Mouse (Mus musculus) testis, adult 2 months (tissue): Measurements from ENCODE around the gene Pdpk1. TPM values are rescaled to one million over a fixed set of nuclear protein-coding genes. Genes with fewer than 3 reads are reported as not detected.
"Not testable (repeated sequence)": the region's sequence is repeated elsewhere in the genome, so short reads cannot be mapped to it uniquely, and the experiment has no call there.

Experiments used
- H3K27ac ChIP-seq: fragments of 200-500 bp; 2 replicates; pipeline ENCODE4 v1.5.1; 2012; ENCODE audit warnings: low read depth, low read length; ENCODE audit not compliant: control insufficient read depth, insufficient read depth
- H3K27me3 ChIP-seq: fragments of 200-500 bp; 2 replicates; pipeline ENCODE4 v1.6.1; 2012; ENCODE audit warnings: mild to moderate bottlenecking, low read length, moderate library complexity; ENCODE audit not compliant: control insufficient read depth, insufficient read depth
- H3K36me3 ChIP-seq: fragments of 200-500 bp; 2 replicates; pipeline ENCODE4 v1.6.1; 2012; ENCODE audit warnings: mild to moderate bottlenecking, low read length; ENCODE audit not compliant: control insufficient read depth, insufficient read depth
- H3K4me1 ChIP-seq: fragments of 200-500 bp; 2 replicates; pipeline ENCODE4 v1.6.1; 2012; ENCODE audit warnings: low read length; ENCODE audit not compliant: control insufficient read depth, insufficient read depth
- H3K4me3 ChIP-seq: fragments of 200-500 bp; 2 replicates; pipeline ENCODE4 v1.5.1; 2012; ENCODE audit warnings: low read depth, mild to moderate bottlenecking, low read length, moderate library complexity, mixed read lengths; ENCODE audit not compliant: control insufficient read depth
- CTCF ChIP-seq: fragments of 200-500 bp; IDR thresholded peaks from 2 replicates; pipeline ENCODE4 v1.5.1; 2012; ENCODE audit warnings: low read depth, mild to moderate bottlenecking, inconsistent platforms, low read length, moderate library complexity; ENCODE audit not compliant: control insufficient read depth, insufficient read depth, insufficient replicate concordance
- POLR2A ChIP-seq: fragments of 200-500 bp; IDR thresholded peaks from 2 replicates; pipeline ENCODE4 v1.6.1; 2012; ENCODE audit warnings: low read depth, mild to moderate bottlenecking, inconsistent platforms, low read length, moderate library complexity; ENCODE audit not compliant: control insufficient read depth
- polyA plus RNA-seq: library from polyadenylated mRNA; depleted of rRNA; stranded (reverse); fragments of >200 nt; gene quantifications from 2 replicates; pipeline ENCODE4 v1.2.3, GENCODE M21; 2012

Pdpk1 gene
- polyA plus RNA-seq, 1 experiment, result 486 TPM

GRCm38 (mm10) chr17:24113031-24113430, 37.7 kb downstream of the Pdpk1 start:
- Histone ChIP-seq H3K27me3 (no peaks in the 10 kb centered on the region), H3K36me3 (no peaks in the 10 kb centered on the region; the same call in 1 of the 2 replicates), H3K4me3 (no peak overlapping the region), H3K27ac (no peak overlapping the region), H3K4me1 (no peaks in the 10 kb centered on the region)
- TF ChIP-seq POLR2A (no peak), CTCF (no peak)

- TF ChIP-seq POLR2A (no peak), CTCF (no peak)
- Histone ChIP-seq H3K27ac (no peak overlapping the region), H3K4me3 (no peak overlapping the region), H3K27me3 (no peaks in the 10 kb centered on the region), H3K4me1 (no peaks in the 10 kb centered on the region), H3K36me3 (no peaks in the 10 kb centered on the region; the same call in 1 of the 2 replicates)
Observed at GRCm38 (mm10) chr17:24111256-24111655, 39.5 kb downstream of the Pdpk1 start.

GRCm38 (mm10) chr17:24108896-24109295, 41.8 kb downstream of the Pdpk1 start:
- H3K27ac ChIP-seq, result no peak overlapping the region
- peaks cover 4% of the 10 kb centered on the region for H3K36me3 ChIP-seq
- H3K4me3 ChIP-seq, result no peak overlapping the region
- H3K4me1 ChIP-seq, result no peaks in the 10 kb centered on the region
- no peaks in the 10 kb centered on the region for H3K27me3 ChIP-seq
- TF ChIP-seq CTCF, result no peak
- no peak for TF ChIP-seq POLR2A

GRCm38 (mm10) chr17:24105111-24105510, 45.6 kb downstream of the Pdpk1 start:
- TF ChIP-seq POLR2A, result no peak
- no peak for TF ChIP-seq CTCF
- no peaks in the 10 kb centered on the region for H3K27me3 ChIP-seq
- no peak overlapping the region for H3K27ac ChIP-seq
- H3K4me3 ChIP-seq, result no peak overlapping the region
- H3K4me1 ChIP-seq, result no peaks in the 10 kb centered on the region
- peaks cover 4% of the 10 kb centered on the region for H3K36me3 ChIP-seq

- Histone ChIP-seq H3K36me3 (peaks cover under 1% of the 10 kb centered on the region), H3K27me3 (no peaks in the 10 kb centered on the region), H3K27ac (no peak overlapping the region), H3K4me3 (no peak overlapping the region), H3K4me1 (no peaks in the 10 kb centered on the region)
- TF ChIP-seq CTCF (no peak), POLR2A (no peak)
Observed at GRCm38 (mm10) chr17:24098354-24098753, 52.4 kb downstream of the Pdpk1 start.

GRCm38 (mm10) chr17:24090575-24090974, 60.1 kb downstream of the Pdpk1 start:
- TF ChIP-seq CTCF (no peak), POLR2A (no peak)
- peaks cover 4% of the 10 kb centered on the region for H3K36me3 ChIP-seq
- H3K4me1 ChIP-seq, result no peaks in the 10 kb centered on the region
- H3K27ac ChIP-seq, result no peak overlapping the region
- no peaks in the 10 kb centered on the region for H3K27me3 ChIP-seq
- no peak overlapping the region for H3K4me3 ChIP-seq

- not testable (repeated sequence) for H3K27me3 ChIP-seq, H3K27ac ChIP-seq, H3K4me1 ChIP-seq, H3K4me3 ChIP-seq, H3K36me3 ChIP-seq
Observed at GRCm38 (mm10) chr17:24086399-24086798, 64.3 kb downstream of the Pdpk1 start.

GRCm38 (mm10) chr17:24084593-24084992, 66.1 kb downstream of the Pdpk1 start:
- no peaks in the 10 kb centered on the region; the same call in 1 of the 2 replicates for H3K36me3 ChIP-seq

More at GRCm38 (mm10) chr17:24084593-24084992, 66.1 kb downstream of the Pdpk1 start:
- no peaks in the 10 kb centered on the region for H3K4me1 ChIP-seq
- TF ChIP-seq POLR2A (no peak), CTCF (no peak)
- no peak overlapping the region for H3K27ac ChIP-seq
- H3K4me3 ChIP-seq, result no peak overlapping the region
- H3K27me3 ChIP-seq, result no peaks in the 10 kb centered on the region
